Mouse (Mus musculus) testis, postnatal 14 days (tissue): ENCODE measurements around the gene Tacstd2.
A peak's percentile ranks its signal among the peaks of the same experiment; 100 is the strongest.
"Not testable (repeated sequence)": the region's sequence is repeated elsewhere in the genome, so short reads cannot be mapped to it uniquely, and the experiment has no call there.

ENCODE experiments used
- DNase-seq: peaks from one replicate; pipeline ENCODE4 v3.0.0; 2021; ENCODE audit warnings: low spot score

The Tacstd2 gene

GRCm38 (mm10) chr6:67535777-67536054 lies at the start of gene Tacstd2:
Gene Tacstd2 (minus strand): TSS chr6:67535796.
- no peak for DNase-seq

- DNase-seq: no peak
Measured at GRCm38 (mm10) chr6:67566270-67566669, 30.7 kb upstream of the Tacstd2 start.

- DNase-seq: peak; percentile 72
Measured at GRCm38 (mm10) chr6:67555376-67555775, 19.8 kb upstream of the Tacstd2 start.

DNA sequence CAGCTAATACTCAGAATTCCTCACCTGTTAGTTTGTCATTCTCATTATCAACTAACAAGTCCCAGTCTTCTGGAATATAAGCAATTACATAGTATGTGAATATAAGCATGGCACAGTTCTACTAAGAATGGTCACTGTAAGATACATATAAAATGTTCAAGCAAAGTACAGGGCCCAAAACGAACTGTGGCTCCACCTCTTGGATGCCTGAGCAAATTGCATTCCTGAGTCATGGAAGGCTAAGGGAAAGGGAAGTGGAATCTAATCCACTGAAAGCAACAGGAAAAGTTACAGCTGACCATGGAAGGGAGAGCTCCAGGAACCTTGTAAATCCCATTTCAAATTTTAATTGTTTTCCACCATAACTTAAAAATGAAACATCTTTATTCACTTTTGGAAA lies 14.0 kb upstream of the Tacstd2 start:
- no peak for DNase-seq

DNA sequence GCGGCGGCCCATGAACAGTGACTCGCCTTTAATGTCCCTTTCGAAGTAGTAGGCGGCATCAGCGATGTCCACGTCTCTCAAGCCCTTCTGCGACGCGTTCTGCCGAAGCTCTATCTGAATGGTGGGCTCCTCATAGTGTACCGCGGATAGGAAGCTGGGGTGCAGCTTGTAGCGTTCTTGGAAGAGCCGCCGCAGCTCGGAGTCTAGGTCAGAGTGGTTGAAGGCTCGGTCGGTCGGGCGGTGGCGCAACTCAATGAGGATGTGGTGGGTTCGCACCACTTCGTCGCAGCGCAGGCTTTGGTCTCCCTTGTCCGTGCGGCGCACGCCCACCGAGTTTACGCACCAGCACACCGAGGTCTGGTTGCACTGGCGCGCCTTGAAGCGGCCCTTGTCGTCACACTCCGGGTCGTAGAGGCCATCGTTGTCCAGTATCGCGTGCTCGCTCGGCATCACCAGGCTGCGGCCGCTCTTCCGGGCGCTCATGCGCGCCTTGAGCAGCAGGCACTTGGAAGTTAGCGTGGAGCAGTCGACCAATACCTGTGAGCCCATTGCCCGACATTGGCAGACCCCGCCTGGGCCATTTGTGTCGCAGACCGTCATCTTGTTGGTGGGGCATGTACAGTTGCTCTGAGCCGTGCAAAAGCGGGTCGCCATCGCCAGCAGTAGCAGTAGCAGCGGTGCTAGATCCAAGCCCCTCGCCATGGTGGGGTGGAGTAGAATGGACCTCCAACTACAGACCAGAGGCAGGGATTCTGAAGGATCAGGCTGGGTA lies 405 bp downstream of the Tacstd2 start:
- DNase-seq: no peak

GRCm38 (mm10) chr6:67534191-67535004 lies 1.2 kb downstream of the Tacstd2 start:
- DNase-seq: no peak

GRCm38 (mm10) chr6:67532665-67533440 lies 2.7 kb downstream of the Tacstd2 start:
- peak; percentile 31 for DNase-seq

DNA sequence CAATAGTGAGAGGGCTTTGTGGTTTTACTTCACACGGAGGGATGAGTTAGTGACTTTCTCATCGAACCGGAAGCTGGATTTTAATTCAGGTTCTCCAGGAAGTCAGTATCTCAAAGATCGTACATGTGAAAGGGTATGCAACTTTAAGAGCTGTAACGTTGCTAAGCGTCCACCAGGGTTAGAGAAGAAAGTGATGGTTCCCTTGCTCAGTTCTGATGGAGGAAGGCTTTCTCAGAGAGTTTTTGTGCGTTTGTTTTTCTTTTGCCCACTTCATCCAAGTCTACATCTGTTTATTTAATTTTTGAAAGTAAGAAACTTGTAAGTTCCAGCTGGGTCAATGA lies 3.8 kb downstream of the Tacstd2 start:
- no peak for DNase-seq

DNA sequence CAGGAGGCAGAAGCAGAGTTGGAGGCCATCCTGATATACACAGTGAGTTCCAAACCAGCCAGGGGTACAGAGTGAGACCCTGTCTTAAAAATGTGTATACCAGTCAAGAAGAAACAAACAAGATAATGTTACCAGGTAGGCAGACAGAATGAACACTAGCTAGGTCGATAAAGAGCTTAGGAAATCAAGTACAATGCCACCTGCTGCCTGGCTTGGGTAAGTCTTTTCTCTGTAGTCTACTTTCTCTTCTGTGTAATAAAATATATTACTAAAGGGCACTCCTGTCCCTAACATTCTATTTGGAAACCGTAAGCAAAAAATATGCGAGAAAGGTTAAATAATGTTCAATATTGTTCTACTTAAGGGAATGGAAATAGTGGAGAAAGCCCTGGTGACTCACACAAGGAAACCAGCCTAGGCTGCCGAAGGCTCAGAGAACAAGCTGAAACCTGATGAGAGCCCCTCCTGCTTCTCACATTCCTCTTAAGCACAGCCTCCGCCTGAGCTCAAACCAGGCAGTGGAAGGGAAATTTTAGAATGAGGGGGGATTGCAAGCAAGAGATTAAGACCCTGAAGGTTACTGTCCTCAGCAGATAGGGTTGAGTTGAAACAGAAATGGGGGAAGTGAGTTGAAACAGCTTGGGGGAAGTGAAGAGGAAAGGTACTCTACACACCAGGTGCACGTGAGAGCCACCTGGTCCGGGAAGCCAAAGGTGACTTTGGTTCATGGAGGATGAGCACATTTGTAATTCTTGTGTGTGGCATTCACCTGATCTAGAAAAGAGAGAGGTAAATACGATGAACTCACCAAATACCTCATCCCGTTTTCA lies 4.4 kb downstream of the Tacstd2 start:
- no peak for DNase-seq

GRCm38 (mm10) chr6:67526356-67526755 lies 9.2 kb downstream of the Tacstd2 start:
- DNase-seq: no peak

GRCm38 (mm10) chr6:67510752-67511151 lies 24.8 kb downstream of the Tacstd2 start:
- DNase-seq: no peak

DNA sequence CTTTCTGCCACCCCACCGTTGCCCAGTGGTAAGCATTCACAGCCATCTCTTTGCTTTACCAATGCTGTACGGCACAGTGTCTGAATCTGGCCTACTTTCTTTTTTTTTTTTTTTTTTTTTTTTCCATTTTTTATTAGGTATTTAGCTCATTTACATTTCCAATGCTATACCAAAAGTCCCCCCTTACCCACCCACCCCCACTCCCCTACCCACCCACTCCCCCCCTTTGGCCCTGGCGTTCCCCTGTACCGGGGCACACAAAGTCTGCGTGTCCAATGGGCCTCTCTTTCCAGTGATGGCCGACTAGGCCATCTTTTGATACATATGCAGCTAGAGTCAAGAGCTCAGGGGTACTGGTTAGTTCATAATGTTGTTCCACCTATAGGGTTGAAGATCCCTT lies 33.7 kb downstream of the Tacstd2 start:
- not testable (repeated sequence) for DNase-seq

DNA sequence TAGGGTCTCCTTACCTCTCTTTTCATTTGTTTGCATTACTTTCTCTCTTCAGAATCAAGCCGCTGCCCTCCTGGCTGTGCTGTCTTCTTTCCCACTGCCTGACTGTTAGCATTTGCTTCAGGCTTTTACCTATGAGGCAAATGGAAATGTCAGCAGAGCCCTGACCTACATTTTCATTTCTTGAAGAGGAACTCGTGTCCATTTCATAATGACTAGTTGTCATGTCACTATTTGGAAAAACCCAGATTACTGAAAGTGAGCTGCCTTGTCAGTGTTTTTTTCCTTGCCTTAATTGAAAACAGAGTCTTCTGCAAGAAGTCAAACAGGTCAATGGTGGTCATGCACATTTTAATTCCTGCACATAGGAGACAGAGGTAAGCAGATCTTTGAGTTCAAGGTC lies 43.8 kb downstream of the Tacstd2 start, which contains the start of gene Il23r:
Gene Il23r, minus strand, starts transcription at position 101 of the 400 bp plus-strand sequence.
- no peak for DNase-seq
